In the genomic region with DNA sequence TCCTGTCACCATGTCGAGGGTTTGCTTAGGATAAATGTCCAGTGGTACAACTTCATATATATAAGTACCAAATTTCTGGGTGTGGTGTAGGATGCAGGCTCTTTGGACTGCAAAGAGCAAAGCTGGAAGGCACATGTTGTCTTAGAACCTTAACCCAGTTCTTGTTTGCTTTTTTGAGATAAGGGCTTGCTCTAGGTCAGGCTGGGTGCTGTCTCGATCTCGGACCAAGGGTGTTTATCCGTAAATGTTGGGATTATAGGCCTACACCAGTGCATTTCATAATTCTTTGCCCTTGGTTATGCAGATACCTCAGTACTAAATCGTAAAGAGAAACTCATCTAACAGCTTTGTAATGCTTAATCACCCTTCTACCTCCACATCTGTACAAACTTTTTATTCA, we compare ENCODE assay signal across 8 mouse cellular contexts. TPM values are rescaled to one million over a fixed set of nuclear protein-coding genes. Genes with fewer than 3 reads are reported as not detected.
A peak's percentile ranks its signal among the peaks of the same experiment; 100 is the strongest.
DNase-seq lines count a peak whose midpoint lies in the region; ATAC-seq lines count a peak whose summit lies in the region.

No protein-coding gene starts in this region.

- H3K4me3 ChIP-seq in heart, embryonic 15.5 days, result peak overlapping the region; percentile 82
- peak overlapping the region; percentile 67 for H3K4me3 ChIP-seq in hindbrain, embryonic 14.5 days (replicated peaks; ENCODE audit: low read length)
- peak overlapping the region; percentile 90 for H3K4me3 ChIP-seq in midbrain, embryonic 12.5 days

- peak overlapping the region; percentile 89 for H3K4me2 ChIP-seq in heart, embryonic 15.5 days
- peak overlapping the region; percentile 86 for H3K4me2 ChIP-seq in hindbrain, embryonic 14.5 days (replicated peaks)
- peak overlapping the region; percentile 92 for H3K4me2 ChIP-seq in midbrain, embryonic 12.5 days (replicated peaks)

- no peak for DNase-seq in heart, adult 11 months
- DNase-seq in c-Kit-negative CD71-positive TER-119-positive erythroid progenitor cells, embryonic 14.5 days (ENCODE audit: low read depth, low spot score), result peak; percentile 35
- DNase-seq in hindbrain, embryonic 14.5 days (ENCODE audit: low spot score), result no peak
- DNase-seq in spleen, postnatal 14 days (ENCODE audit: low spot score in 2 of 2), result no peak
- no peak for DNase-seq in frontal cortex, postnatal 10 days (ENCODE audit: low spot score in 2 of 2)

- no peaks in the 10 kb centered on the region for H3K9me3 ChIP-seq in heart, embryonic 15.5 days (replicated peaks)
- H3K9me3 ChIP-seq in hindbrain, embryonic 14.5 days (ENCODE audit: control insufficient read depth, low read length), result no peaks in the 10 kb centered on the region
- no peaks in the 10 kb centered on the region for H3K9me3 ChIP-seq in midbrain, embryonic 12.5 days

- no peak for ATAC-seq in heart, embryonic 15.5 days (replicated peaks; ENCODE audit: insufficient number of reproducible peaks, insufficient read depth, low FRiP score, low read depth)
- no peak for ATAC-seq in hindbrain, embryonic 14.5 days (ENCODE audit: low FRiP score)
- ATAC-seq in midbrain, embryonic 12.5 days (ENCODE audit: low FRiP score, low read depth), result 0 out of 2 replicates have a peak, but pooled peaks have one; percentile 4
- no peak for ATAC-seq in monocyte, adult 5-6 weeks (replicated peaks; ENCODE audit: insufficient number of reproducible peaks, low FRiP score, low TSS enrichment, poor library complexity, severe bottlenecking)

- WGBS in heart, embryonic 15.5 days, result 48% methylated on average over 5 of the region's 5 CpGs
- 61% methylated on average over 5 of the region's 5 CpGs for whole genome bisulfite sequencing in hindbrain, embryonic 14.5 days
- WGBS in midbrain, embryonic 12.5 days, result 64% methylated on average over 5 of the region's 5 CpGs

- H3K27me3 ChIP-seq in heart, embryonic 15.5 days, result no peaks in the 10 kb centered on the region
- no peaks in the 10 kb centered on the region for H3K27me3 ChIP-seq in hindbrain, embryonic 14.5 days (ENCODE audit: control insufficient read depth, insufficient read depth, low read length)
- H3K27me3 ChIP-seq in midbrain, embryonic 12.5 days, result no peaks in the 10 kb centered on the region

- H3K36me3 ChIP-seq in heart, embryonic 15.5 days, result no peaks in the 10 kb centered on the region; the same call in 1 of the 2 replicates
- no peaks in the 10 kb centered on the region; the same call in 1 of the 2 replicates for H3K36me3 ChIP-seq in hindbrain, embryonic 14.5 days (replicated peaks; ENCODE audit: control insufficient read depth, insufficient read depth)
- no peaks in the 10 kb centered on the region; the same call in 1 of the 2 replicates for H3K36me3 ChIP-seq in midbrain, embryonic 12.5 days

- peak overlapping the region; percentile 67 for H3K9ac ChIP-seq in heart, embryonic 15.5 days
- H3K9ac ChIP-seq in hindbrain, embryonic 14.5 days, result peak overlapping the region; percentile 52
- H3K9ac ChIP-seq in midbrain, embryonic 12.5 days (replicated peaks), result peak overlapping the region; percentile 75

- H3K27ac ChIP-seq in heart, embryonic 15.5 days, result no peak overlapping the region
- H3K27ac ChIP-seq in hindbrain, embryonic 14.5 days, result no peak overlapping the region
- H3K27ac ChIP-seq in midbrain, embryonic 12.5 days (replicated peaks), result no peak overlapping the region

- H3K4me1 ChIP-seq in heart, embryonic 15.5 days (replicated peaks), result peaks cover 17% of the 10 kb centered on the region
- H3K4me1 ChIP-seq in hindbrain, embryonic 14.5 days (replicated peaks; ENCODE audit: control insufficient read depth, insufficient read depth, low read length), result peaks cover 13% of the 10 kb centered on the region
- H3K4me1 ChIP-seq in midbrain, embryonic 12.5 days, result peaks cover 16% of the 10 kb centered on the region

RNA-seq across cellular contexts. Expression of a gene that starts 0.8 kb away (rescaled TPM):
- 3.4 and 4.8 TPM in 2 replicates for polyA plus RNA-seq in heart, embryonic 15.5 days (2015; fragmentation: Nextera tagmentation; extraction: Ambion mirVana)
- 2.6 and 2.7 TPM in 2 replicates for polyA plus RNA-seq in hindbrain, embryonic 14.5 days (2014; fragmentation: Nextera tagmentation; extraction: Ambion mirVana)
- polyA plus RNA-seq in midbrain, embryonic 12.5 days (2016; fragmentation: Nextera tagmentation; extraction: Ambion mirVana), result 10.3 and 11.1 TPM in 2 replicates
- total RNA-seq in monocyte, adult 5-6 weeks (2017), result 2.6 to 9.0 TPM (median 4.5 TPM) in 3 replicates

RNA-seq across cellular contexts. Expression of a gene that starts 22.1 kb away (rescaled TPM):
- 11.4 and 13.8 TPM in 2 replicates for polyA plus RNA-seq in heart, embryonic 15.5 days (2015; fragmentation: Nextera tagmentation; extraction: Ambion mirVana)
- polyA plus RNA-seq in hindbrain, embryonic 14.5 days (2014; fragmentation: Nextera tagmentation; extraction: Ambion mirVana), result 0.09 TPM in 1 of 2 replicates, not detected in the other
- polyA plus RNA-seq in midbrain, embryonic 12.5 days (2016; fragmentation: Nextera tagmentation; extraction: Ambion mirVana), result not detected in 2 replicates
- 0.29 to 0.38 TPM in 2 of 3 replicates, not detected in the other for total RNA-seq in monocyte, adult 5-6 weeks (2017)

Comparison
In these comparisons a context has a peak if more than half of its experiments do, and no peak if none do; other contexts are left out.
1. RNA of a gene that starts 22.1 kb away (polyA plus RNA-seq): 11.4 to 13.8 TPM in heart, embryonic 15.5 days; 0.09 TPM in hindbrain, embryonic 14.5 days and not detected in midbrain, embryonic 12.5 days; every median in the first group is over 10 times any median in the second.
2. Peak in every context shown above with its lines, with median percentiles within 50 percentile points of each other: H3K4me2 ChIP-seq, H3K4me3 ChIP-seq and H3K9ac ChIP-seq.